Mouse (Mus musculus): ENCODE results near the gene Sf3b3. TPM values are rescaled to one million over a fixed set of nuclear protein-coding genes. Genes with fewer than 3 reads are reported as not detected.

Gene Sf3b3
- polyA plus RNA-seq, 1 experiment from 2014 or later, result 127 TPM

GRCm38 (mm10) chr8:110785366-110785765, 61.2 kb downstream of the Sf3b3 start:
- WGBS (ENCODE audit: insufficient replicate concordance), result 48% methylated on average over 2 of the region's 2 CpGs
- Histone ChIP-seq H3K4me3 (no peak overlapping the region), H3K27me3 (replicated peaks) (peaks cover 16% of the 10 kb centered on the region), H3K4me2 (no peak overlapping the region), H3K36me3 (no peaks in the 10 kb centered on the region), H3K9ac (no peak overlapping the region), H3K9me3 (replicated peaks) (no peaks in the 10 kb centered on the region), H3K27ac (no peak overlapping the region), H3K4me1 (no peaks in the 10 kb centered on the region)
- no peak for ATAC-seq

GRCm38 (mm10) chr8:110779924-110780718, 66.5 kb downstream of the Sf3b3 start:
- H3K9me3 ChIP-seq (replicated peaks), result no peaks in the 10 kb centered on the region
- no peaks in the 10 kb centered on the region for H3K4me1 ChIP-seq
- H3K27ac ChIP-seq, result no peak overlapping the region
- no peaks in the 10 kb centered on the region for H3K36me3 ChIP-seq
- H3K9ac ChIP-seq, result no peak overlapping the region
- no peak overlapping the region for H3K4me3 ChIP-seq
- no peak overlapping the region for H3K4me2 ChIP-seq
- WGBS (ENCODE audit: insufficient replicate concordance), result 64% methylated on average over 13 of the region's 13 CpGs
- ATAC-seq, result no peak
- H3K27me3 ChIP-seq (replicated peaks), result no peaks in the 10 kb centered on the region

DNA sequence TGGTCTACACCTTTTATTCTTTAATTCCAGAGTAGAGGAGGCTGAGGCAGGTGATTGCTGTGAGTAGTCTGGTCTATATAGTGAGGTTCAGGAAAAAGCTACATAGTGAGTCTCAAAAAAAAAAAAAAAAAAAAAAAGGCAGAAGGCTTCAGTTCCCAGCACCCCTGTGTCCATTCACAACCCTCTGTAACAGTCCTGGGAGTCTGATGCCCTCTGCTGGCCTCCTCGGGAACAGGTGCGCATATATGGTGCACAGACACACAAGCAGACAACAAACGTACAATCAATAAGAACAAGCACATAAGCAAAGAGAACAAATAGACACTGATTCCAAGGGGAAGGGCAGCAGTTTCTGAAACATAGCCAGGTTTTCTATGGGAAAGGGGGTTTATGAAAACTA, 70.3 kb downstream of the Sf3b3 start:
- no peaks in the 10 kb centered on the region for H3K4me1 ChIP-seq
- H3K27ac ChIP-seq, result no peak overlapping the region
- H3K36me3 ChIP-seq, result no peaks in the 10 kb centered on the region
- no peak overlapping the region for H3K4me2 ChIP-seq
- 88% methylated on average over 3 of the region's 3 CpGs for WGBS (ENCODE audit: insufficient replicate concordance)
- ATAC-seq, result no peak
- H3K9me3 ChIP-seq (replicated peaks), result no peaks in the 10 kb centered on the region
- no peaks in the 10 kb centered on the region; the same call in 1 of the 2 replicates for H3K27me3 ChIP-seq (replicated peaks)
- no peak overlapping the region for H3K4me3 ChIP-seq
- no peak overlapping the region for H3K9ac ChIP-seq

GRCm38 (mm10) chr8:110775721-110776120, 70.9 kb downstream of the Sf3b3 start:
- WGBS (ENCODE audit: insufficient replicate concordance), result 72% methylated on average over 3 of the region's 3 CpGs
- no peak overlapping the region for H3K9ac ChIP-seq
- H3K9me3 ChIP-seq (replicated peaks), result no peaks in the 10 kb centered on the region
- H3K4me1 ChIP-seq, result no peaks in the 10 kb centered on the region
- H3K27ac ChIP-seq, result no peak overlapping the region
- no peak overlapping the region for H3K4me3 ChIP-seq
- ATAC-seq, result no peak
- no peaks in the 10 kb centered on the region; the same call in 1 of the 2 replicates for H3K27me3 ChIP-seq (replicated peaks)
- H3K36me3 ChIP-seq, result no peaks in the 10 kb centered on the region
- H3K4me2 ChIP-seq, result no peak overlapping the region

- H3K27ac ChIP-seq, result no peak overlapping the region
- H3K27me3 ChIP-seq (replicated peaks), result no peaks in the 10 kb centered on the region; the same call in 1 of the 2 replicates
- no peaks in the 10 kb centered on the region for H3K36me3 ChIP-seq
- H3K4me1 ChIP-seq, result no peaks in the 10 kb centered on the region
- no peak for ATAC-seq
- H3K4me2 ChIP-seq, result no peak overlapping the region
- WGBS (ENCODE audit: insufficient replicate concordance), result 65% methylated on average over 8 of the region's 8 CpGs
- H3K4me3 ChIP-seq, result no peak overlapping the region
- no peak overlapping the region for H3K9ac ChIP-seq
- no peaks in the 10 kb centered on the region for H3K9me3 ChIP-seq (replicated peaks)
Measured at GRCm38 (mm10) chr8:110775316-110775715, 71.3 kb downstream of the Sf3b3 start.

GRCm38 (mm10) chr8:110774725-110775124, 71.9 kb downstream of the Sf3b3 start:
- Histone ChIP-seq H3K4me3 (no peak overlapping the region), H3K27me3 (replicated peaks) (no peaks in the 10 kb centered on the region; the same call in 1 of the 2 replicates), H3K4me1 (no peaks in the 10 kb centered on the region), H3K9me3 (replicated peaks) (no peaks in the 10 kb centered on the region), H3K4me2 (no peak overlapping the region), H3K36me3 (no peaks in the 10 kb centered on the region), H3K9ac (no peak overlapping the region), H3K27ac (no peak overlapping the region)
- 75% methylated on average over 6 of the region's 6 CpGs for WGBS (ENCODE audit: insufficient replicate concordance)
- ATAC-seq, result no peak

DNA sequence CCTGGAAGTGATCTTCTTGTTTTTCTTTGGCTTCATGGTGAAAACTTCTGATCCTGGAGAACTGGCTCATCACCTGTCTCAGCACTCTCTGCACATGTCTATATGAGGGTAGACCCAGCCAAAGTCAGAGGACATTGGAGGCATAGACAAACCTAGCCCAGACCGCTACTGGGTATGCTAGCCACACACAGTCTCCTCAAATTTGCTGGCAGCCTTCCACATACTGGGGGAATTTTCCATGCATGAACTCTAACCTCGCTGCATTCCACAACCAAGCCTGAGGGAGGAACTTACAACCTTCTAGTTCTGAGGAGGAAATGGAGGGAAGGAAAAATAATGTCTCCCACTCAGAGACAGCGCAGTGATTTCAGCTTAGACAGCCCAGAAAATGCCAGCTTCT, 72.5 kb downstream of the Sf3b3 start:
- no peak overlapping the region for H3K9ac ChIP-seq
- no peak for ATAC-seq
- no peak overlapping the region for H3K4me2 ChIP-seq
- 67% methylated on average over 3 of the region's 3 CpGs for WGBS (ENCODE audit: insufficient replicate concordance)
- H3K4me1 ChIP-seq, result no peaks in the 10 kb centered on the region
- H3K36me3 ChIP-seq, result no peaks in the 10 kb centered on the region
- no peaks in the 10 kb centered on the region; the same call in 1 of the 2 replicates for H3K27me3 ChIP-seq (replicated peaks)
- H3K9me3 ChIP-seq (replicated peaks), result no peaks in the 10 kb centered on the region
- H3K4me3 ChIP-seq, result no peak overlapping the region
- H3K27ac ChIP-seq, result no peak overlapping the region

DNA sequence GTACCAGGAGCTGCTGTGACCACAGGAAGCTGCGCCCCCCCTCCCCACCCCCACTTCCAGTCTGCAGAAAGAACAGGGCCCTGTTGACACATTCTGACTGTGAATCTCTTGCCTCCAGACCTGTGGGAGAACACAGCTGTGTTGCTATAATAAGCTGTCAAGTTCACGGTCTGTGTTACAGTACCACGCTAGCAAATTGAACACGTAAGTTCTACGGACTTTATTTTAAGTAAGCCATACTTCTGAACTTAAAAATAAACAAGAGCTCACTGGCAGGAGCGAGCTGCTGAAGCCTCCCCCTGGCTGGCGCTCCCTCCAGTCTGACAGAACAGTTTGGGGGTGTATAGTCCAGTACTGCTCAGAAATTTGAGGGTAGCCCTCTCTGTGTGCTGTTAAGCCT, 74.1 kb downstream of the Sf3b3 start:
- H3K4me1 ChIP-seq, result no peaks in the 10 kb centered on the region
- 59% methylated on average over 7 of the region's 7 CpGs for WGBS (ENCODE audit: insufficient replicate concordance)
- no peak overlapping the region for H3K27ac ChIP-seq
- no peak overlapping the region for H3K4me2 ChIP-seq
- H3K27me3 ChIP-seq (replicated peaks), result no peaks in the 10 kb centered on the region; the same call in 1 of the 2 replicates
- no peaks in the 10 kb centered on the region for H3K36me3 ChIP-seq
- H3K4me3 ChIP-seq, result no peak overlapping the region
- H3K9me3 ChIP-seq (replicated peaks), result no peaks in the 10 kb centered on the region
- H3K9ac ChIP-seq, result no peak overlapping the region
- ATAC-seq, result no peak

DNA sequence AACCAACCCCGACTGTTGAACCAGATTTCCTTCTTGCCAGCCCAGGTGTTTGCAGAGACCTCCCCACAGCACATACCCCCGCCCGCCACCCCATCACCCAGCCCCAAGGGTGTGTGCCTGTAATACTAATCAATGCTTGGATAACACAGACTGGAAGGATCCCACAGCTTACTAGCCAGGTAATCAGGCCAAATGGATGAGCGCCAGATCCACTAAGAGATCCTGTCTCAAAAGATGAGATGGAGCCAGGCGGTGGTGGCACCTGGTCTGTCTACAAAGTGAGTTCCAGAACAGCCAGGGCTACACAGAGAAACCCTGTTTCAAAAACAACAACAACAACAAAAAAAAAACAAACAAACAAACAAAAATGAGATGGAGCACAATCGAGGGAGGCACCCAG, 79.3 kb downstream of the Sf3b3 start:
- ATAC-seq, result no peak
- no peaks in the 10 kb centered on the region for H3K27me3 ChIP-seq (replicated peaks)
- H3K9ac ChIP-seq, result no peak overlapping the region
- H3K4me3 ChIP-seq, result no peak overlapping the region
- WGBS (ENCODE audit: insufficient replicate concordance), result 68% methylated on average over 6 of the region's 6 CpGs
- no peak overlapping the region for H3K27ac ChIP-seq
- H3K4me2 ChIP-seq, result no peak overlapping the region
- no peaks in the 10 kb centered on the region for H3K9me3 ChIP-seq (replicated peaks)
- no peaks in the 10 kb centered on the region for H3K4me1 ChIP-seq
- no peaks in the 10 kb centered on the region for H3K36me3 ChIP-seq

GRCm38 (mm10) chr8:110764671-110765070, 81.9 kb downstream of the Sf3b3 start:
- Histone ChIP-seq H3K9ac (no peak overlapping the region), H3K4me3 (no peak overlapping the region), H3K9me3 (replicated peaks) (no peaks in the 10 kb centered on the region), H3K36me3 (no peaks in the 10 kb centered on the region), H3K4me1 (no peaks in the 10 kb centered on the region), H3K27me3 (replicated peaks) (no peaks in the 10 kb centered on the region), H3K4me2 (no peak overlapping the region), H3K27ac (no peak overlapping the region)
- ATAC-seq, result no peak
- 61% methylated on average over 3 of the region's 3 CpGs for WGBS (ENCODE audit: insufficient replicate concordance)

DNA sequence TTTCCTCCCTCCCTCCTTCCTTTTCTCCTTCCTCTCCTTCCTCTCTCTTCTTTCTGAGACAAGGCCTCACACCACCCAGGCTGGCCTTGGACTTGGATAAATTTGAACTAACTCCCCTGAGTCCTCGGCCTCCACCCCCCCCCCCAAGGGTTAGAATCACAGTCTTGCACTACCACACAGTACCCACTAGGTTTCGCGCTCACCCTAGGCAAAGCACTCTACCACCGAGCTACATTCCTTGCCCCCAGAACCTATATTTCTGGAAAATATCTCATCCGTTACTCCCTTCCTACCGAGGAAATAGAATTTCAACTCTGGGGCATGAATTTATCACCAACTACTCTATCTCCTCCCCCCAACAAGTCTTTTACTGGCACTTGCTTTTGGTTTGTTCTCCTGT, 84.6 kb downstream of the Sf3b3 start:
- Histone ChIP-seq H3K27me3 (replicated peaks) (no peaks in the 10 kb centered on the region), H3K9me3 (replicated peaks) (no peaks in the 10 kb centered on the region), H3K36me3 (no peaks in the 10 kb centered on the region), H3K4me1 (no peaks in the 10 kb centered on the region), H3K4me2 (no peak overlapping the region), H3K27ac (no peak overlapping the region), H3K9ac (no peak overlapping the region), H3K4me3 (no peak overlapping the region)
- 48% methylated on average over 6 of the region's 6 CpGs for WGBS (ENCODE audit: insufficient replicate concordance)
- no peak for ATAC-seq

DNA sequence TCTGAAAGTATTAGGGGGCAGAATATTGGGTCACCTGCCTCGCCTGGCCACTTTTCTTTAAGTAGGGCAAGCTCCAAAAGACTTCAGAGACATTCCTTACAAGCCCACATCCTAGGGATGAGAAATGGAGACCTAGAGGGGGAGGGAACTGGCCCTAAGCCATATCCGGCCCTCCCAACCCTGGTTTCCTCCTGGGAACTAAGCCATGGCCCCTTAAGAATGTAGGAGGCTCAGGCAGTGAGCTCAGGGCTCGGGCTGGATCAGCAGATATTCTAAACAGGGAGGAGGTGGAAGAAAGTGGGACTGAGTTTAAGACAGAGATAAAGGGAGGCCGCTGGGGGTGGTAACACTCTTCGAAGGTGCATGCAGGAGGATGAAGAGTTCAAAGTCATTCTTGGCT, 85.4 kb downstream of the Sf3b3 start:
- 32% methylated on average over 5 of the region's 5 CpGs for WGBS (ENCODE audit: insufficient replicate concordance)

More for the DNA sequence above, 85.4 kb downstream of the Sf3b3 start:
- Histone ChIP-seq H3K36me3 (no peaks in the 10 kb centered on the region), H3K4me3 (no peak overlapping the region), H3K4me1 (no peaks in the 10 kb centered on the region), H3K4me2 (no peak overlapping the region), H3K27me3 (replicated peaks) (0 out of 2 replicates have a peak, but pooled peaks cover 2% of the 10 kb centered on the region), H3K27ac (no peak overlapping the region), H3K9me3 (replicated peaks) (no peaks in the 10 kb centered on the region), H3K9ac (no peak overlapping the region)
- no peak for ATAC-seq

Data from liver, embryonic 12.5 days (tissue).